Mouse (Mus musculus): ENCODE results near the gene Prph2.
A peak's percentile ranks its signal among the peaks of the same experiment; 100 is the strongest.

Gene Prph2

GRCm38 (mm10) chr17:46910186-46910585 is at the start of gene Prph2:
Gene Prph2, plus strand, starts transcription at chr17:46910459.
- DNase-seq (ENCODE audit: low spot score) = no peak

GRCm38 (mm10) chr17:46864566-46865195 is 45.6 kb upstream of the Prph2 start:
- no peak for DNase-seq (ENCODE audit: low spot score)

- DNase-seq (ENCODE audit: low spot score) = no peak
Measured at GRCm38 (mm10) chr17:46866836-46867235, 43.4 kb upstream of the Prph2 start.

GRCm38 (mm10) chr17:46870204-46870798 is 40.0 kb upstream of the Prph2 start:
- no peak for DNase-seq (ENCODE audit: low spot score)

- DNase-seq (ENCODE audit: low spot score) = no peak
Measured at GRCm38 (mm10) chr17:46870913-46871312, 39.3 kb upstream of the Prph2 start.

- no peak for DNase-seq (ENCODE audit: low spot score)
Measured at GRCm38 (mm10) chr17:46872806-46873205, 37.5 kb upstream of the Prph2 start.

GRCm38 (mm10) chr17:46874133-46874532 is 36.1 kb upstream of the Prph2 start:
- peak; percentile 52 for DNase-seq (ENCODE audit: low spot score)

GRCm38 (mm10) chr17:46875626-46876025 is 34.6 kb upstream of the Prph2 start:
- DNase-seq (ENCODE audit: low spot score) = no peak

- peak; percentile 43 for DNase-seq (ENCODE audit: low spot score)
Measured at GRCm38 (mm10) chr17:46876371-46876950, 33.8 kb upstream of the Prph2 start.

- no peak for DNase-seq (ENCODE audit: low spot score)
Measured at GRCm38 (mm10) chr17:46877061-46877460, 33.2 kb upstream of the Prph2 start.

- no peak for DNase-seq (ENCODE audit: low spot score)
Measured at GRCm38 (mm10) chr17:46879841-46880311, 30.4 kb upstream of the Prph2 start.

GRCm38 (mm10) chr17:46880322-46880721 is 29.9 kb upstream of the Prph2 start:
- no peak for DNase-seq (ENCODE audit: low spot score)

GRCm38 (mm10) chr17:46881728-46882127 is 28.5 kb upstream of the Prph2 start:
- no peak for DNase-seq (ENCODE audit: low spot score)

- DNase-seq (ENCODE audit: low spot score) = no peak
Measured at GRCm38 (mm10) chr17:46883107-46883506, 27.2 kb upstream of the Prph2 start.

- DNase-seq (ENCODE audit: low spot score) = no peak
Measured at GRCm38 (mm10) chr17:46884766-46885165, 25.5 kb upstream of the Prph2 start.

- DNase-seq (ENCODE audit: low spot score) = no peak
Measured at GRCm38 (mm10) chr17:46885218-46885909, 24.9 kb upstream of the Prph2 start.

- no peak for DNase-seq (ENCODE audit: low spot score)
Measured at GRCm38 (mm10) chr17:46885910-46886643, 24.2 kb upstream of the Prph2 start.

- peak; percentile 79 for DNase-seq (ENCODE audit: low spot score)
Measured at GRCm38 (mm10) chr17:46888511-46889212, 21.6 kb upstream of the Prph2 start.

GRCm38 (mm10) chr17:46889450-46890084 is 20.7 kb upstream of the Prph2 start:
- DNase-seq (ENCODE audit: low spot score) = peak; percentile 86

- peak; percentile 99 for DNase-seq (ENCODE audit: low spot score)
Measured at GRCm38 (mm10) chr17:46890116-46890815, 20.0 kb upstream of the Prph2 start, which contains the start of gene Tbcc. Gene Tbcc, plus strand, starts transcription at chr17:46890684.
